Mouse (Mus musculus) heart, embryonic 12.5 days (tissue): ENCODE measurements around the gene Snd1. TPM values are rescaled to one million over a fixed set of nuclear protein-coding genes. Genes with fewer than 3 reads are reported as not detected.

Source experiments
- ATAC-seq: fragments of 200-750 bp; cut with Nextera tagmentation; 2 replicates; pipeline ENCODE4 v1.8.0; 2017; ENCODE audit warnings: moderate TSS enrichment, moderate library complexity; ENCODE audit not compliant: insufficient number of reproducible peaks, low FRiP score
- H3K27ac ChIP-seq: fragments of 300-500 bp; sonication (generic); 2 replicates; pipeline ENCODE4 v1.5.1; 2016; ENCODE audit warnings: mild to moderate bottlenecking, moderate library complexity; ENCODE audit not compliant: poor library complexity, severe bottlenecking
- H3K27me3 ChIP-seq: fragments of 300-500 bp; sonication (generic); replicated peaks from 2 replicates; pipeline ENCODE4 v1.6.1; 2016; ENCODE audit warnings: mild to moderate bottlenecking, moderate library complexity
- H3K36me3 ChIP-seq: fragments of 300-500 bp; sonication (generic); 2 replicates; pipeline ENCODE4 v1.6.1; 2016; ENCODE audit warnings: mild to moderate bottlenecking, moderate library complexity
- H3K4me1 ChIP-seq: fragments of 300-500 bp; sonication (generic); replicated peaks from 2 replicates; pipeline ENCODE4 v1.6.1; 2016; ENCODE audit warnings: mild to moderate bottlenecking
- H3K4me2 ChIP-seq: fragments of 300-500 bp; sonication (generic); 2 replicates; pipeline ENCODE4 v1.6.1; 2016; ENCODE audit warnings: mild to moderate bottlenecking, moderate library complexity
- H3K4me3 ChIP-seq: fragments of 300-500 bp; sonication (generic); 2 replicates; pipeline ENCODE4 v1.5.1; 2016; ENCODE audit warnings: mild to moderate bottlenecking
- H3K9ac ChIP-seq: fragments of 300-500 bp; sonication (generic); 2 replicates; pipeline ENCODE4 v1.6.1; 2016; ENCODE audit warnings: mild to moderate bottlenecking, moderate library complexity
- H3K9me3 ChIP-seq: fragments of 300-500 bp; sonication (generic); replicated peaks from 2 replicates; pipeline ENCODE4 v1.6.1; 2016; ENCODE audit warnings: mild to moderate bottlenecking, moderate library complexity
- WGBS: fragments of 180-500 bp; shearing (Covaris S2); methylation state at CpG from one replicate; pipeline ENCODE4 v1.1.7; 2016; 5-methylcytosine and 5-hydroxymethylcytosine counted together
- polyA plus RNA-seq: library from polyadenylated mRNA; unstranded; fragments of >200 nt; fragmentation: Nextera tagmentation; extraction: Ambion mirVana; gene quantifications from 2 replicates; pipeline ENCODE4 v1.2.1, GENCODE M21; 2016

Gene Snd1
- polyA plus RNA-seq, 1 experiment from 2014 or later, result 95.2 TPM

DNA sequence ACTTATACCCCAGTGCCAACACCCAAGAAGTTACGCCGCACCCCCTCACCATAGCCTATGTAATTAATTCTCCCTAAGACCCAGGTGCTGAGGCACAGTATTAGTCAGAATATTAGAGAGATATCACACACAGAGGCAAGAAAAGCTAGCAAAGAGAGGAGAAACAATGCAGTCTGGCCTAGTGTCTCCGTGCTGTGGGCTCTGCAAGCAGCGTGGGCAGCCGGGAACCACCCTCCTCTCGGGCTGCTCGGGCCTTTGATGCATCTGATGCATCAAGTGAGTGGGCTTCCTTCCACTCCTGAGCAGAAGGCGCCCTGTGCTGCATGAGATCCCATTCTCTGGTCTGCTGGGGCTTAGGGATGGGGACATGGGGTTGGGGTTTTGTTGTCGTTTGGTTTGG, 338.1 kb downstream of the Snd1 start:
- Histone ChIP-seq H3K4me1 (peaks cover 57% of the 10 kb centered on the region), H3K27ac (no peak overlapping the region), H3K4me2 (no peak overlapping the region), H3K27me3 (no peaks in the 10 kb centered on the region), H3K9ac (no peak overlapping the region), H3K36me3 (no peaks in the 10 kb centered on the region), H3K9me3 (no peaks in the 10 kb centered on the region), H3K4me3 (no peak overlapping the region)
- ATAC-seq, result no peak
- 88% methylated on average over 9 of the region's 9 CpGs for WGBS

DNA sequence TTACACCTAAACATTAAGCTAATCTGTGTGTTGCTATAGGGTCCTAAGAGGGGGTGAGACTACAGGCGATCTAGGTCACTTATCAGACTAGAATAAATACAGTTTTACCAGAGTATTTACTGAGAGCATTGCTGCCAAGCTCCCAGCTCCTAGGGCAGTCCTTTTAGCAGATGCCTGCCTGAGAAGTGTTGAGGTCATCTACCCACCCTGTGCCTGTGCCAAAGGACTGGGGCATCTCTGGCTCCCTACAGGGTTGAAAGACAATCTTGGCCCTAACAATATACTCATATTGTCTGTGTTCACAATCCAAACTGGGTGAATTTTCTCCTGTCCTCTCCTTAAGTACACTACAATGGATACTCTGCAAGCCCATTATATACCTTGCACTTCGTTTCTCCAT, 340.0 kb downstream of the Snd1 start:
- H3K27me3 ChIP-seq, result no peaks in the 10 kb centered on the region
- H3K9ac ChIP-seq, result no peak overlapping the region
- H3K4me1 ChIP-seq, result peaks cover 70% of the 10 kb centered on the region
- ATAC-seq, result no peak
- H3K9me3 ChIP-seq, result no peaks in the 10 kb centered on the region
- H3K4me2 ChIP-seq, result no peak overlapping the region
- H3K4me3 ChIP-seq, result no peak overlapping the region
- no peak overlapping the region for H3K27ac ChIP-seq
- WGBS, result 77% methylated on average over 2 of the region's 2 CpGs
- no peaks in the 10 kb centered on the region for H3K36me3 ChIP-seq

DNA sequence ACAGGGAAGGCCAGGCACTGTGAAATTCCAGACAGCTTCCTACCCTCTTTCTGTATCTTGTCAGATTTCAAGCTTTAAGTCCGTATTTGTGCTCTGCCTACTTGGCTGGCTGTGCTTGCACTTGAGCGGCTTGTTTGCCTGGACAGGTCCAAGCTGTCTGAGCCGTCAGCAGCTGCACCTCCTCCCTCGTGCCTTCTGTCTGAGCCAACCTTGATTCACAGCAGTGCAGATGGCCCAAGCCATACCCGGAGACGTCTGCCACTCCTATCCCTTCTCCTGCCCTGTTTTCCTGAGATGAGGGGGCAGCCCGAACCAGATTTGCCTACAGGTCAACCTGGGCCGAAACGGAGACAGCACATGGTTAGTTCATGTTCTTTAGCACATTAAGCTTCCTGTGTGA, 342.1 kb downstream of the Snd1 start:
- Histone ChIP-seq H3K9me3 (no peaks in the 10 kb centered on the region), H3K4me2 (no peak overlapping the region), H3K4me1 (peaks cover 57% of the 10 kb centered on the region), H3K36me3 (no peaks in the 10 kb centered on the region), H3K27me3 (no peaks in the 10 kb centered on the region), H3K9ac (no peak overlapping the region), H3K27ac (no peak overlapping the region), H3K4me3 (no peak overlapping the region)
- WGBS, result 46% methylated on average over 9 of the region's 9 CpGs
- ATAC-seq, result 0 out of 2 replicates have a peak, but pooled peaks have one; percentile 29

DNA sequence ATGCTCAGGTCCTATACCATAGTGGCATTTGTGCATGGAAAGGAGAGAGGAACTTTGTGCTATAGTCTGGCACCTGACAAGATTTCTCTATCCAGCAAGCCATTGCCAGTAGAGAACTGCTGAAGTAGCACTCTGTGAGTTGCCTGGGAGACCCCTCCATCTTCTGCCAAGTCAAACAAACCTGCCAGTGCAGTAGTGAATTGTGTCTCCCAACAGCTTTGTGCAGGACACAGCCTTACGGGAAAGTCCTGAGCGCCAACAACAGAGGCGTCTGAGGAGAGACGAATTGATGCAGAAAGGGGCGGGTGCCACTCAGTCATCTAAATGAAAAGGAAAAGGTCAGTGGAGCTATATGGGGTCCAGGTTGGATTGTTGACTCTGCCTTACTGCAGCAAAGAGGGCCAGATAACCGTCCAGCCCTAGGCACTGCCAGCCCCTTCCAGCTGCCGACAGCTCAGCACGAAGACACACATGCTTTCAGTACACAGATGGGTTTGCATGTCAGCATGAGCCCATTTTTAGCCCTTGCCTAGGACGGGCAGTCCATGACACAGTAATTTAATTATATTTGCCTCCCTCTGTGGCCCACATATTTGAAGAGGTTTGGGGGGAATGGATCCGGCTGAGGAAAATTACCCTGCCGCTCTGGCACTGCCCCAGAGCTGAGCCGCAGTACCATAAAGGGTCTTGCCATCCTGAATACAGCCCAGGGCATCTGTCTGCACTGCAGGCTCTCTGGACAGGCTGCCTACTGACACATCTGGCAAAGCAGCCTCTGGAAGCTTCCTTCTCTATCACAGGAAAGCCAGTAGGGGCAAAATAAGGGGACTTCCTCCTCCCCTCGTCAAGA, 344.8 kb downstream of the Snd1 start:
- H3K9me3 ChIP-seq, result no peaks in the 10 kb centered on the region
- H3K4me1 ChIP-seq, result peaks cover 42% of the 10 kb centered on the region
- H3K36me3 ChIP-seq, result no peaks in the 10 kb centered on the region
- H3K4me2 ChIP-seq, result no peak overlapping the region
- no peak overlapping the region for H3K9ac ChIP-seq
- H3K4me3 ChIP-seq, result no peak overlapping the region
- WGBS, result 65% methylated on average over 13 of the region's 13 CpGs
- no peak for ATAC-seq
- no peak overlapping the region for H3K27ac ChIP-seq
- no peaks in the 10 kb centered on the region for H3K27me3 ChIP-seq

DNA sequence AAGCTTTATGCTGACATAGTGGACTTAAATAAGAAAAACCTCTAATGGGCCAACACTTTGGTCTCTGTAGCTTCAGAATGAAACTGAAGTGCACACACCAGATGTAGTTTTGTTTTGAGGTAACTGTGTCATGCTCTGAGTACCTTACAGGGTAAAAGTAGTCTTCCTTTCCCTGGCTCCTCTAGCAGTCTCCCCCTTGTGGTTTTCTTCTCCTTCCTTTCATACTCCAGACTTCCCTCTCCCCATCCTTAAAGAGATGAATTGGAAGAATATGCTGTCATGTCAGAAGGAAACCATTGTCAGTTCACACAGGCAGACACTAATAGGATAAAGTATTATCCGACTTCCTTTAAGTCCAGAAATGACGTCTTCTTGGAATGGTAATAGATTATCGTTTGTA, 347.4 kb downstream of the Snd1 start:
- no peak overlapping the region for H3K27ac ChIP-seq
- no peaks in the 10 kb centered on the region for H3K9me3 ChIP-seq
- peaks cover 27% of the 10 kb centered on the region for H3K4me1 ChIP-seq
- ATAC-seq, result no peak
- H3K27me3 ChIP-seq, result no peaks in the 10 kb centered on the region
- no peak overlapping the region for H3K4me3 ChIP-seq
- no peak overlapping the region for H3K9ac ChIP-seq
- no peak overlapping the region for H3K4me2 ChIP-seq
- WGBS, result 69% methylated on average over 3 of the region's 3 CpGs
- no peaks in the 10 kb centered on the region for H3K36me3 ChIP-seq

DNA sequence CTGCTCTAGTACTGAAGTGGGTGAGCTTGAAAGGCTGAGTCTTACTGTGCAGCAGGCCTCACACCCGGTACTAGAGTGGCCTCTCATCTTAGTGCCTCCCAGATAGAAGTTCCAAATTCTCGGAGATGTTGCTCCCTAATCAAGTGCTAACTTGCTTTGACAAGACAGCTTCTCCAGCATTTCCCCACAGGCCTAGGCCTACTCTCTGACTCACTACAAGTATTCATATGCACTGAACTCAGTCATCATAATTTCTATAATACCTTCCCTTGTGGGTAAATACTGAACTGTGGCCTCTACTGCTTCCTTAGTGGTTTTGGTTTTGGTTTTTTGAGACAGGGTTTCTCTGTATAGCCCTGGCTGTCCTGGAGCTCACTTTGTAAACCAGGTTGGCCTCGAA, 348.4 kb downstream of the Snd1 start:
- 76% methylated on average over 3 of the region's 3 CpGs for WGBS
- Histone ChIP-seq H3K4me3 (no peak overlapping the region), H3K36me3 (no peaks in the 10 kb centered on the region), H3K9me3 (no peaks in the 10 kb centered on the region), H3K27ac (no peak overlapping the region), H3K27me3 (no peaks in the 10 kb centered on the region), H3K9ac (no peak overlapping the region), H3K4me1 (peaks cover 24% of the 10 kb centered on the region), H3K4me2 (no peak overlapping the region)
- no peak for ATAC-seq

- no peak overlapping the region for H3K9ac ChIP-seq
- no peak overlapping the region for H3K4me2 ChIP-seq
- 89% methylated on average over 5 of the region's 5 CpGs for WGBS
- H3K36me3 ChIP-seq, result no peaks in the 10 kb centered on the region
- H3K4me1 ChIP-seq, result peaks cover 22% of the 10 kb centered on the region
- H3K27ac ChIP-seq, result no peak overlapping the region
- no peak for ATAC-seq
- no peaks in the 10 kb centered on the region for H3K27me3 ChIP-seq
- H3K9me3 ChIP-seq, result no peaks in the 10 kb centered on the region
- H3K4me3 ChIP-seq, result no peak overlapping the region
Measured at GRCm38 (mm10) chr6:28823802-28824201, 348.9 kb downstream of the Snd1 start.

GRCm38 (mm10) chr6:28825894-28826293, 351.0 kb downstream of the Snd1 start:
- 84% methylated on average over 3 of the region's 3 CpGs for WGBS
- Histone ChIP-seq H3K27me3 (peaks cover 14% of the 10 kb centered on the region), H3K9ac (no peak overlapping the region), H3K36me3 (no peaks in the 10 kb centered on the region), H3K4me1 (peaks cover 7% of the 10 kb centered on the region; the same call in 1 of the 2 replicates), H3K9me3 (no peaks in the 10 kb centered on the region), H3K4me3 (no peak overlapping the region), H3K4me2 (no peak overlapping the region), H3K27ac (no peak overlapping the region)
- ATAC-seq, result no peak

- H3K4me3 ChIP-seq, result no peak overlapping the region
- no peaks in the 10 kb centered on the region for H3K9me3 ChIP-seq
- WGBS, result 71% methylated on average over 9 of the region's 9 CpGs
- H3K27ac ChIP-seq, result no peak overlapping the region
- ATAC-seq, result no peak
- H3K27me3 ChIP-seq, result peaks cover 22% of the 10 kb centered on the region
- no peaks in the 10 kb centered on the region for H3K36me3 ChIP-seq
- H3K4me1 ChIP-seq, result peaks cover 15% of the 10 kb centered on the region
- H3K9ac ChIP-seq, result no peak overlapping the region
- no peak overlapping the region for H3K4me2 ChIP-seq
Measured at GRCm38 (mm10) chr6:28826689-28827389, 351.9 kb downstream of the Snd1 start.

DNA sequence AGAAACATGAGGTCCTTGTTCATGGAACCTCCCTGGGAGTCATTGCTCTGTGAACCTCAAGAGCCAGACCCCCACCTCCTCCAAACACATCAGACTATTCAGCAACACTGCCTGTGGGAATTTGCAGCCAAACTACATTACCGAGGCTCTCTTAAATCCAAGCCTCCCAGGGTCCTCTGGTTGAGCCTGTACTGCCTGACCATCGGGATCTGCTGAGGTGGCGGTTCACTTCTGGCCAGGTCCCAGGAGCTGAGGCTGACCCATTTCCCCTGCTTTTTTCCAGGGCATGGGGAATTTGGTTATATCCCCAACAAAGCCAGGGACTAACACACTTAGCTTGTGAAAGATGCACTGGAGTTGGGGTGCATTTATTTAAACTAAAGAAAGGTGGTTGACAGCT, 352.6 kb downstream of the Snd1 start:
- Histone ChIP-seq H3K9ac (no peak overlapping the region), H3K9me3 (no peaks in the 10 kb centered on the region), H3K4me2 (no peak overlapping the region), H3K36me3 (no peaks in the 10 kb centered on the region), H3K4me3 (no peak overlapping the region), H3K4me1 (peaks cover 17% of the 10 kb centered on the region), H3K27me3 (peaks cover 22% of the 10 kb centered on the region), H3K27ac (no peak overlapping the region)
- no peak for ATAC-seq
- 64% methylated on average over 3 of the region's 3 CpGs for WGBS

DNA sequence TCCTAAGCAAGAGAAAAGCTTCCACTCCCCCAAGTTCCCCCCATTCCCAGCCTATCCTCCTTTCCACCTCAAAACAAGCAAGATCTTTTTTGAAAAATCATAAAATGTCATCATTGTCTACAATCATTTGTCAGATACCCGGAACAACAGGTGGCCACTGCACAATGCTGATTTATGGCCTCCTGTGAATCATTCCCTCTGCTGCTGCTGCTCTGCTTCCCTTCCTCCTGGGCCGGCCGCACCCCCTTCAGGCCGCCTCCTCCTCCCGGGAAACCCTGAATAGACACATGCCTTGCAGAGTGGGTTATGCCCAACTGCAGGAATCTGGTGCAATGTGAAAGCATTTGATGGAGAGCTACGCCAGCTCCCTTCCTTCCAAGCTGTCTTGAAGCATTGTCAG, 353.7 kb downstream of the Snd1 start:
- no peak overlapping the region for H3K4me2 ChIP-seq
- no peak for ATAC-seq
- H3K4me3 ChIP-seq, result no peak overlapping the region
- WGBS, result 48% methylated on average over 6 of the region's 6 CpGs
- H3K9me3 ChIP-seq, result no peaks in the 10 kb centered on the region
- no peak overlapping the region for H3K27ac ChIP-seq
- no peaks in the 10 kb centered on the region for H3K36me3 ChIP-seq
- H3K27me3 ChIP-seq, result peaks cover 22% of the 10 kb centered on the region
- no peak overlapping the region for H3K9ac ChIP-seq
- peaks cover 21% of the 10 kb centered on the region for H3K4me1 ChIP-seq
